Mouse (Mus musculus): Measurements from ENCODE around the gene Fat3. TPM values are rescaled to one million over a fixed set of nuclear protein-coding genes. Genes with fewer than 3 reads are reported as not detected.

Fat3 gene
- 1.6 TPM for polyA plus RNA-seq (2014; fragmentation: Illumina TruSeq; extraction: RNeasy Lipid Tissue Mini Kit (QIAGEN cat#74804); ENCODE audit: low read depth, low replicate concordance)

GRCm38 (mm10) chr9:16501186-16501711 lies at the start of gene Fat3:
TSS of gene Fat3 (minus strand) at chr9:16501285.

DNA sequence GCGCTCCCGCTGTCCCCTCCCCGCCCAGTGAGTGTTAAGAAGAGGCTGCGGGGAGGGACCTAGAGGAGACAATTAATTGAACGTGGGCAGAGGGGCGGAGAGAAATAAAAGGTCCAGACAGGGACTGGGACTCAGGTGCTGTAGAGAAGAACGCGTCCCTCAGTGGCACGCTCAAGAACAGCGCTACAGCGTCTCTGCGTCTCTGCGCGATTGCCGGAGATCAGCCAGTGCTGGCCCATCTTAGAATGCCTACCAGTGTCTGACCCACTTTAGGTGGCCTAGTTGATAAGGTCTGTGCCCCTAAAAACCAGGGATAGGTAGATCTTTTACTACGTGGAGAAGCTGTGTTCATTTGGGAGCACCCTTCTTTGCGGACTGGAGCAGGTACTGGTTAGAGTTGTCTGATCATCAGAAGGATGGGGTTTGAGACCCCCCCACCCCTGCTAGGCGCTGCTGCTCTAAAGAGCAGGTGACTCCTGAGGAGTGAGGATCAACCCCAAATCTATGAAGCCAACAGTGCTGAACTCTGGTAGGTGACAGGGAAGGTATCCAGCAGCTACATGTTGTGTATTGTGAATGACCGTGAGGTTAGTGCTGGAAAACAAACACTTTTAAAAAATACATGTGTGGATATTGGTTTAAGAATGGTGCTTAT lies 626.5 kb downstream of the Fat3 start, which contains the start of gene Mtnr1b:
TSS of gene Mtnr1b (minus strand) at position 51 of the 655 bp plus-strand sequence.

